Mouse (Mus musculus) embryo, embryonic 10 days (tissue): Measurements from ENCODE around the gene Rep15.

Experiments
- DNase-seq: peaks from one replicate; pipeline ENCODE4 v3.0.0-alpha.2; 2015; ENCODE audit warnings: low spot score

Rep15 gene

DNA sequence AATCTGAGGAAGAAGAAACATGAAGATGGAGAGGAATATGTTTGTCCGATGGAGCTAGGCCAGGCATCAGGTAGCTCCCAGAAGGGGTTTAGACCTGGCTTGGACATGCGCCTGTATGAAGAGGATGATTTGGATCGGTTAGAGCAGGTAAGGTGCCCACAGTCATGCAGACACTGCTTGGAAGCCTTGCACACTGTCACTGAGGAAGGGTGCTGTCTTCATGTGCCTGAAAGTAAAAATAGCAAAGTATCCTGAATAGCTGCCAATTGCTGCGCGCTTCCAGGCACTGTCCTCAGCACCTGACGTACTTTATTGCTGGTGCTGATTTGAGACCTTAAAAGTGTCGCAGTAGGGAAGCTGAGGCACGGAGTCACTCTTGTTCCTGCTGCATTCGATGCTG lies 2.8 kb upstream of the Rep15 start:
- no peak for DNase-seq

GRCm38 (mm10) chr6:147030096-147030885 lies 2.1 kb upstream of the Rep15 start:
- DNase-seq: no peak

- DNase-seq: peak; percentile 93
Observed at GRCm38 (mm10) chr6:147042291-147043290, 10.2 kb downstream of the Rep15 start, which contains the start of gene Mrps35. Gene Mrps35 (plus strand): TSS chr6:147042764.

- no peak for DNase-seq
Observed at GRCm38 (mm10) chr6:147043633-147044032, 11.2 kb downstream of the Rep15 start.

DNA sequence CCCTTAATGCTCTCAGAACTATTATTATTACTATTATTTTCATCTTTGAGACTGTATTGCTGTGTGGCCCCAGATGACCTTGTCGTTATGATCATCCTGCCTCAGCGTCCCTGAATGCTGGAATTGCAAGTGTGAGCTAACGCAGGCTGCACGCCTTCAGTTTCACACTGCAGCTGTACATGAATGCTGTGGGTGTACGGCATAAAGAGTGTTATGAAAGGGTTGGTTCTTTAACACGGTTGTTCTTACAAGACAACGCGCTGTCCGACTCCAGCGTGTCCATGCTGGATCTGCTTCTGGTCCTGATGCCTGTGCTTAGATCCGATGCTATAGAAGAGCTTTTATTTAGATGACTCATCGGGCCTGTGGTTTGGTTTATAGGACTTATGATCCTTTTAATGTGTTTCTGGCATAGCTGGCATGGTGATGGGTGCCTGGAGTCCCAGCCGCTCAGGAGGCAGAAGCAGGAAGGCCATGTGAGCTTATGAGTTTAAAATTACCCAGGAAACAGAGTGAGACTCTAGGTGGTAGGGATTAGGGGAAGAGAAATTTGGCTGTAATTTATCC lies 16.9 kb downstream of the Rep15 start:
- DNase-seq: no peak

- DNase-seq: no peak
Observed at GRCm38 (mm10) chr6:147051666-147052065, 19.3 kb downstream of the Rep15 start.

DNA sequence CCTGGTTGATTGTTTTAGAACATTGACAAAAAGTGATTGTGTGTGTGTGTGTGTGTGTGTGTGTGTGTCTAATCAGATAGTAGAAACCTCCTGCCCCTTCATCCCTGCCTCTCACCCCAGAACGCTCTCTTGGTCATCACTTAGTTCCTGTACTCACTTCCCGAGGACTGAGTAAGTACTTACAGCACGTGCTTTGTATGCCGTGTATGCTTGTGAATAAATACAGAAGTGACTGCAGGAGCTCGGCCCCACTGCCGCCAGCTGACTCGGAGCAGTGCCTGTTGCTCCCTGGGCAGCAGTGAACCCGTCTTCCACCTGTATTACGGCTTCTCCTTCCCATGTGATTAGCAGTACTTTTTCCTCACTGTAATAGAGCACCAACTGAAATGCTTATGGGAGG lies 20.1 kb downstream of the Rep15 start:
- no peak for DNase-seq

DNA sequence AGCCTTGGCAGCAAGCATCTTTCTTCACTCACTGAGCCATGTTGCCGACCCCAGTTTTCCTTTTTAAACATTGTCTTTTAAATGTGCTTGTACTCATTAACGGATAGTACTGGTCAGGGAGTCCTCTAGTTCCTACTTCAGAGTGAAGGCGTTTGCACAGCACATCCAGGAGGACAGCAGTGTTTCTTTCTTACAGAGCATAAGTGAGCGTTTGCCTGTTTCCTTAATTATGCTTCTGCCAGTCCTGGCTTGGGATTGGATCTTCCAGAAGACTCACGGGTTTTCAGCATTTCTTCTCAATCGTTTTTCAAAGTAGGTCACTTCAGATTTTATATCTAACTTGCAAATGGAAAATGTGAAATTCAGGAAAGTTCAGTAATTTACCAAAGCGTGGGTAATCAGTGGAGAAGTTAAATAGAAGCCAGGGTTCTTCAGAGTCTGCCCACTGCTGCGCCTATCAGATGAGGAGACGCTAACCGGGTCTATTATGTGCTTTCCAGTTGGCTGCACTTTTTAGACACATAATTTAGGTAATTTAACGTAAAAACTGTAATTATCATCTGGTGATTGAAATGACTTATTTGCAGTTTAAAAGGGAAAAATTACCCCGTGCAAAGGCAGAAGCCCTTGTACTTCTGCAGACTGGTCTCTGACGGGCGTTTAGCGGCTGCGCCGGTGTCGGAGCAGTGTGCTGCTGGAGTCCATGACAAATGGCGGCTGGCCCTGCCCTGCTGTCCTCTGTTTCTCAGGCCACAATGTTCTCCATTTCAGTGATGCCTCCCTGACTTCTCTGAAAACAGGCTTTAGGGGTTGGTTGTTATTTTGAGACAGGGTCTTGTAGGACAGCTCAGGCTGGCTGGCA lies 21.6 kb downstream of the Rep15 start:
- no peak for DNase-seq

- DNase-seq: no peak
Observed at GRCm38 (mm10) chr6:147055374-147055977, 23.1 kb downstream of the Rep15 start.

- no peak for DNase-seq
Observed at GRCm38 (mm10) chr6:147059326-147059725, 26.9 kb downstream of the Rep15 start.

DNA sequence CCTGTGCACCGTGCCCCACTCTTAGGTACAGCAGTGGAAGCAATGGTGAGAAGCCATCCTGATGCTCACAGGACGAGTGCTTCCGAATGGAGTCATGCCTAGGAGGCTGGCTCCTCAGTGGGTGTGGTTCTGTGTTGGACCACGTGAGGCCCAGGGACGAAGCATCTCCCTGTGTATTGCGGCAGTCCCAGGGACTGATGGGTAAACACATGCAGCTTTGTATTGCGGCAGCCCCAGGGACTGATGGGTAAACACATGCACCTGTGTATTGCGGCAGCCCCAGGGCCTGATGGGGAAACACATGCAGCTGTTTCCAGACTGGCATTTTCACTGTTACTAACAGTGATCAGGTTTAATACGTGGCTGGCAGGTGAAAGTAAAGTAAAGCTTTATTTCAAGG lies 29.2 kb downstream of the Rep15 start:
- no peak for DNase-seq

GRCm38 (mm10) chr6:147062034-147062433 lies 29.6 kb downstream of the Rep15 start:
- no peak for DNase-seq

DNA sequence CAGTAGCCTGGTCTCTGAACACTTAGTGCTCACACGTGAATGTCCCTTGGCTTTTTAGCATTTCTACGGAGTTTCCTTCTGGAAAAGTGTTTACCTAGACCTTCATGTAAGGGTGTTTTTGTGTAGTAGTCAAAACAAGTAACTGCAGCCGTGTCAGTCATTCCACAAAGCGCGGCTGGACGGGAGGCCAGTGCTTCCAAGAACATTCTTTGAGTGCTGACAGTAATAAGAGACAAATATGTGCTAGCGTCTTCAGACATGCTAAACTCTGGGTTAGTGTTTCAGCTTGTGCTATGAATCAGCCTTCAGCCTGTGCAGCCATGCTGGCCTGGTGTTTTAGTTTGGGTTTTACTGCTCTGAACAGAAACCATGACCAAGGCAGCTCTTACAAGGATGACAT lies 30.3 kb downstream of the Rep15 start:
- no peak for DNase-seq

DNA sequence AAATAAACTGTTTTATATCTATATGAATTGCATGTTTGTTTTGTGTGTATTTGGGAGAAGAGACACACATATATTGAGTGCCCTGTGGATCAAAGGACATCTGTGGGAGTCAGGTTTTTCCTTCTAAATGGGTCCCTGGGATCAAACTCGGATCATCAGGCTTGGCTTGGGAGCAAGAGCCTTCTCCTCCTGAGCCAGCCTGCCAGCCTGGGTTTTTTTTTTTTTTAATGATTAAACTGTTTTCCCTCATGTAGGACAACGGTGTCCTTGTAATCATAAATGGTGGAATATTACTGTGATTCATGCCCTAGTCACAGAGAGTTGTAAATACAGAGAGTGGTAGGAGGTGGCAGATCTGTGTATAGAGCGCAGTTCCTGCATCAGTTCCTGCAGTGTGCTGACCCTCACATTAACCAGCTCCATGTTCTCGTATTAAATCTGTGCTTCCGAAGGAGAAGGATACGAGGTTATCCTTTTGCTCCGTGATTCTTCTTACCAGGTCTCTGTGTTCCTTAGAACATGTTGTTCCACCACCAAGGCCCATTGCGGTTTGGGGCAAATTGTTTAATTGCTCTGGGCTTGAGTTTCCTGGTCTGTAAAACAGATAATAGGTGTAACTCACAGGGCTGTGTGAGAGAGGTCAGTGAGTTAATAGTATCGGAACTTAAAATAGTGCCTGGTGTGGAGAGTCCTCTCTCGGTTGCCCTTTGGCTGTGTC lies 32.0 kb downstream of the Rep15 start:
- DNase-seq: no peak

DNA sequence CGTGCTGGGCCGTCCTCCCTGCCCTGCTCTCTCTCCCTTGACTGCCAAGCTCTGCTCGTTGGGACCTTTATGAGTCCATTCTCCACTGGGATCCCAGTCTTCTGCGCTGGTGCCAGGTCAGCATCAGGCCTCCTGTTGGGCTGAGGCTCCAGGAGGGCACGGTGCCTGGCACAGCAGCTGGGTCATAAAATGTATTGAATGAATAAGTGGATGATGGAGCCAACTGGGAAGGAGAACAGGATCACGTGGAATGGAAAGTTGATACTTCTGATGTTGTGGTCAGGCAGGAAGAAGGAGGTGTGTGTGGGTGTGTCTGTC lies 32.5 kb downstream of the Rep15 start:
- DNase-seq: no peak

DNA sequence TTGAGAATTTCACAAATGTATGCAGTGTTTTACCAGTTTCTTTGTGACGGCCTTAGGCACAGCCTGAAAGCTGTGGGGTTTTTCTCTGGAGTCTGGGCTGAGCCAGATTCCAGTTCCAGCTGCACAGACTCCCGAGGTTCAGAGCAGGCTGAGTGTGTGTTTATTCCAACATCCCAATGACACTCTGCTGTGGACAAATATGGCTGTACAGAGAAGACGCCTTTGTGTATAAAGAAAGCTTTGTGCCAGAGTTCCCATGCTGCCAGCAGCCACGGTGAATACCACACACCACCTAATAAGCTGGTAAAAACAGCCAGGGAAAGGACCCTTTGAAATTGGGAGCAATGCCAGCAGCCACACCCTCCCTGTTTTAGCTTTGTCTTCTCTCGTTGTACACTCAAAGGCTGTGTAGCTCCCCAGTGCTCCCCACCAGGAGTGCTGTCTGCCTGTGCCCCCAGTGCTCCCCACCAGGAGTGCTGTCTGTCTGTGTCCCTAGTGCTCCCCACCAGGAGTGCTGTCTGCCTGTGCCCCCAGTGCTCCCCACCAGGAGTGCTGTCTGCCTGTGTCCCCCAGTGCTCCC lies 43.5 kb downstream of the Rep15 start:
- no peak for DNase-seq

DNA sequence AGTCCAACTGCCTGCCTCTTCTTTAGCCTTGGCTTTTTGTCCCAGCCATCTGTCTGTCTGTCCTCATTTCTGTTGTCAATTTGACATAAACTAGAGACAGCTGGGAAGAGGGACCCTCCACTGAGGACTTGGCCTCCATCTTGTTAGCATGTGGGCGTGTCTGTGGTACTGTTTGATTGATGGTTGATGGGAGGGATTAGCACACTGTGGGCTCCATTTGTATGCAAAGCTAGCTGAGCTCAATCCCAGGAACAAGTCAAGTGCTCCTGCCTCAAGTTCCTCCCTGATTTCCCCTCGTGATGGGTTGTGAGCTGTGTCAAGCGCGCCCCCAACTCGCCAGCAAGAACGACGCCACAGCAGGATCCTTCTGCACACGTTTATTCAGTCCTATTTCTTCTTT lies 44.5 kb downstream of the Rep15 start:
- DNase-seq: no peak

DNA sequence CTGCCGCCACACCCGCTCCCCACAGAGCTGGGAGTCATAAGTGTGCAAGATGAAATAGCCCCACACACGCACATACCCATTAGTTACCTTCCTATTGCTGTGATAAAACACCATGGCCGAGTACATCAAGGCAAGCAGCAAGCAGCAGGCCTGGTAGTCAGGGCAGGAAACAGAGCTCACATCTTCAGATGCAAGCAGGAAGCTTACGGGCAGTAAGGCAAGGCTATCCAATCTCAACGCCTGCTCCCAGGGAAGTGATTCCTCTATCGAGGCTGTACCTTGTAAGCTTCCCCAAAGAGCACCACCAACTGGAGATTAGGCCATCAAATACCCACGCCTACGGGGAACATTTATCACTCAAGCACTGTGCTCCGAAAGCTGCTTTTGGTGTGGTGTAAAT lies 47.5 kb downstream of the Rep15 start:
- DNase-seq: no peak
